Mouse (Mus musculus) gonadal fat pad, adult 2 months (tissue): ENCODE measurements around the gene Ttc6. TPM values are rescaled to one million over a fixed set of nuclear protein-coding genes. Genes with fewer than 3 reads are reported as not detected.

Experiments used
- DNase-seq: peaks from one replicate; pipeline ENCODE4 v3.0.0-alpha.2; 2012; ENCODE audit warnings: low read depth
- polyA plus RNA-seq: library from polyadenylated mRNA; depleted of rRNA; stranded (reverse); fragments of >200 nt; gene quantifications from 2 replicates; pipeline ENCODE4 v1.2.3, GENCODE M21; 2012; rRNA removed

The Ttc6 gene
- polyA plus RNA-seq, 1 experiment = 0.04 TPM

GRCm38 (mm10) chr12:57662986-57663674 is 99.2 kb downstream of the Ttc6 start:
- DNase-seq = no peak

DNA sequence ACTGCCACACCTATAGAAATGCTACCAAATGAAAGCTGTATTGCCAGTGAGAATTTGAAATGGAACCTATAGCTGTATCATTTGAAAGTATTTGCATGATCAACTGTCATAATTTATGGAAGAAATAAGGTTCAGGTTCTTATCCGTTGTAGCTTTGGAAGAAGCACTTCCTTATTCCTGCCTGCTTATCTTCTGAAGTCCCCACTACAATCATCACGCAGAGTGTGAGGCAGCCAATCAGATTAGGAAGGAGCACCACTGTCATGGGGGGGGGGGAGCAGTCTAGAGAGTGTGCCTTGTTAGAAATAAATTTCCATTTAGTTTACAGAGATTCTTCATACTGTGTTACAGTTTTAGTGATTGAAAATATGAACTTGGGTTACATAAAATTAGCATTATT is 108.5 kb downstream of the Ttc6 start:
- no peak for DNase-seq

- no peak for DNase-seq
Measured at GRCm38 (mm10) chr12:57684967-57685423, 121.1 kb downstream of the Ttc6 start.

- DNase-seq = no peak
Measured at GRCm38 (mm10) chr12:57709966-57710365, 146.1 kb downstream of the Ttc6 start.

- no peak for DNase-seq
Measured at GRCm38 (mm10) chr12:57764720-57765119, 200.8 kb downstream of the Ttc6 start.

DNA sequence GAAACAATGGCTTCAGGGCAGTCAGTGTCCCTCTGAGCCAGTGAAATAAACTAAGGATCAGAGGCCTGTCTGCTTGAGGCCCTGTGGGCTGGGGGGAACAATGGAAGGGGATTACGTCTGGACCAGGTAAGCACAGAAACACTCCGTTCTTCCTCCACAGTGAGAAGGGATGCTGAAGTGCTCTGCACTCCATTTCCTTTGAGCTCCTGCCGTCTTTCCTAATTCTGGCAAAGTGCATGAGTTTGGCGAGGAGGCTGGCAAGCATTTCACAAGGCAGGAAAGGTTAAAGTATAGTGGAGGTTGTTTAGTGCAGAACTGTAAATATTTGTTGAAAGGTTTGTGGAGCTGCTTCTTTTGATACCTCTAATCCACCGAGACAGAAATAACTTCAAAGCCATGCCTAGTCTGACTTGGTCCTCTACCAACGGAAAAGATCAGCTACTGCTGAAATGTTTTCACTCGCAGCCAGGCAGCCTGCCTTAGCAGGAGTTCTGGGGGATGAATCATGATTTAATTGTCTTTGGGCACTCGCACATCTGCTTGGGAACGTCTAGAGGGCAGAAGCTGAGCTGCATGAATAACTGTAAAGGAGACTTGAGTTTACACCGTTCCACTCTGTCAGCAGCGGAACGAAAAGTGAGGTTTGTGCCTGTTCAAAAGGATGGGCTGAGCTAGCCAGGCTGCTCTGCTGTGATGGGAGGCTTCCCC is 212.5 kb downstream of the Ttc6 start:
- DNase-seq = no peak

GRCm38 (mm10) chr12:57781926-57782325 is 218.0 kb downstream of the Ttc6 start:
- no peak for DNase-seq

DNA sequence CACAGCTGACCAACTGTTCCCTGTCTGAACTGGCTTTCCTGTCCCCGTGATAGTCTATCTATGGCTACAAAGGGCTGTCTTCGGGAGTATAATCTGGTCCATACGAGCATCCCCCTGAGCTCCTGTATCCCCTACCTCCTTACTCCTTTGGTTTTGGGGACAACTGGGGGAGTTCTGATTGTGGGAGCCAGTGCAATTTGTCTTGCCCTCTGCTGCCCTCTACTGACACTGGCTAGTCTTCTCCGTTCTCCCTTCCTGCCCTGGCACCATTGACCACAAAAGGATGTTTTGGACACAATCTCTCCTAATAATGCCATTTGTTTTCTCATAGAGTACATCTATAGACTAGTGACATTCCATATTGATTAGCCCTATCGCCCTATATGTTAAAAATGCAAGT is 223.6 kb downstream of the Ttc6 start:
- DNase-seq = no peak

Other genes with a start within 250 kb of the Ttc6 start
- gene Foxa1, start 17.2 kb upstream of the Ttc6 start, polyA plus RNA-seq = 0.08 TPM in 1 of 2 replicates, not detected in the other